Mouse (Mus musculus): ENCODE measurements around the gene Cers6. TPM values are rescaled to one million over a fixed set of nuclear protein-coding genes. Genes with fewer than 3 reads are reported as not detected.

The Cers6 gene
- 25.4 and 26.9 TPM in 2 replicates for polyA plus RNA-seq (2016; fragmentation: Nextera tagmentation; extraction: Ambion mirVana)

- Histone ChIP-seq H3K9me3 (replicated peaks) (no peaks in the 10 kb centered on the region), H3K36me3 (no peaks in the 10 kb centered on the region), H3K27ac (ENCODE audit: poor library complexity, severe bottlenecking) (peak within 1 kb of the TSS; percentile 66), H3K4me1 (replicated peaks) (peaks cover 19% of the 10 kb centered on the region), H3K27me3 (replicated peaks) (no peaks in the 10 kb centered on the region), H3K4me3 (peak within 1 kb of the TSS; percentile 84), H3K4me2 (peak within 1 kb of the TSS; percentile 81), H3K9ac (peak within 1 kb of the TSS; percentile 83)
- 1% methylated on average over 53 of the region's 53 CpGs for WGBS
- peak; percentile 96 for ATAC-seq (ENCODE audit: insufficient number of reproducible peaks, low FRiP score)
Observed at GRCm38 (mm10) chr2:68860904-68861685, at the start of gene Cers6. TSS of gene Cers6 (plus strand) at chr2:68861441.

GRCm38 (mm10) chr2:68814409-68814808 lies 46.8 kb upstream of the Cers6 start:
- no peak overlapping the region for H3K27ac ChIP-seq (ENCODE audit: poor library complexity, severe bottlenecking)
- H3K27me3 ChIP-seq (replicated peaks) = no peaks in the 10 kb centered on the region
- H3K4me2 ChIP-seq = no peak overlapping the region
- no peaks in the 10 kb centered on the region for H3K4me1 ChIP-seq (replicated peaks)
- no peak overlapping the region for H3K9ac ChIP-seq
- WGBS = 63% methylated on average over 2 of the region's 2 CpGs
- H3K36me3 ChIP-seq = no peaks in the 10 kb centered on the region
- ATAC-seq (ENCODE audit: insufficient number of reproducible peaks, low FRiP score) = no peak
- H3K9me3 ChIP-seq (replicated peaks) = no peaks in the 10 kb centered on the region
- H3K4me3 ChIP-seq = no peak overlapping the region

GRCm38 (mm10) chr2:68819040-68819439 lies 42.2 kb upstream of the Cers6 start:
- no peak overlapping the region for H3K9ac ChIP-seq
- no peak overlapping the region for H3K27ac ChIP-seq (ENCODE audit: poor library complexity, severe bottlenecking)
- no peak overlapping the region for H3K4me3 ChIP-seq
- H3K4me2 ChIP-seq = no peak overlapping the region
- H3K9me3 ChIP-seq (replicated peaks) = no peaks in the 10 kb centered on the region
- peaks cover 4% of the 10 kb centered on the region; the same call in 1 of the 2 replicates for H3K4me1 ChIP-seq (replicated peaks)
- no peak for ATAC-seq (ENCODE audit: insufficient number of reproducible peaks, low FRiP score)
- 85% methylated on average over 4 of the region's 4 CpGs for WGBS
- H3K27me3 ChIP-seq (replicated peaks) = no peaks in the 10 kb centered on the region
- H3K36me3 ChIP-seq = no peaks in the 10 kb centered on the region

GRCm38 (mm10) chr2:68822152-68822887 lies 38.9 kb upstream of the Cers6 start:
- peaks cover 7% of the 10 kb centered on the region; the same call in 1 of the 2 replicates for H3K4me1 ChIP-seq (replicated peaks)
- H3K9me3 ChIP-seq (replicated peaks) = no peaks in the 10 kb centered on the region
- no peak for ATAC-seq (ENCODE audit: insufficient number of reproducible peaks, low FRiP score)
- 53% methylated on average over 4 of the region's 4 CpGs for WGBS
- no peak overlapping the region for H3K4me2 ChIP-seq
- H3K36me3 ChIP-seq = no peaks in the 10 kb centered on the region
- H3K27me3 ChIP-seq (replicated peaks) = no peaks in the 10 kb centered on the region
- H3K27ac ChIP-seq (ENCODE audit: poor library complexity, severe bottlenecking) = no peak overlapping the region
- H3K4me3 ChIP-seq = no peak overlapping the region
- no peak overlapping the region for H3K9ac ChIP-seq

- H3K27me3 ChIP-seq (replicated peaks) = no peaks in the 10 kb centered on the region
- H3K27ac ChIP-seq (ENCODE audit: poor library complexity, severe bottlenecking) = no peak overlapping the region
- 58% methylated on average over 7 of the region's 7 CpGs for WGBS
- H3K4me1 ChIP-seq (replicated peaks) = peaks cover 7% of the 10 kb centered on the region; the same call in 1 of the 2 replicates
- H3K4me2 ChIP-seq = no peak overlapping the region
- H3K36me3 ChIP-seq = no peaks in the 10 kb centered on the region
- ATAC-seq (ENCODE audit: insufficient number of reproducible peaks, low FRiP score) = no peak
- H3K4me3 ChIP-seq = no peak overlapping the region
- no peak overlapping the region for H3K9ac ChIP-seq
- no peaks in the 10 kb centered on the region for H3K9me3 ChIP-seq (replicated peaks)
Observed at GRCm38 (mm10) chr2:68825326-68826020, 35.8 kb upstream of the Cers6 start.

GRCm38 (mm10) chr2:68843330-68843729 lies 17.9 kb upstream of the Cers6 start:
- Histone ChIP-seq H3K36me3 (no peaks in the 10 kb centered on the region), H3K27me3 (replicated peaks) (no peaks in the 10 kb centered on the region), H3K27ac (ENCODE audit: poor library complexity, severe bottlenecking) (no peak overlapping the region), H3K4me2 (no peak overlapping the region), H3K9me3 (replicated peaks) (no peaks in the 10 kb centered on the region), H3K4me3 (no peak overlapping the region), H3K9ac (no peak overlapping the region), H3K4me1 (replicated peaks) (no peaks in the 10 kb centered on the region)
- ATAC-seq (ENCODE audit: insufficient number of reproducible peaks, low FRiP score) = no peak
- 82% methylated on average over 5 of the region's 5 CpGs for WGBS

- H3K4me3 ChIP-seq = no peak overlapping the region
- WGBS = 88% methylated on average over 2 of the region's 2 CpGs
- no peak for ATAC-seq (ENCODE audit: insufficient number of reproducible peaks, low FRiP score)
- H3K9me3 ChIP-seq (replicated peaks) = no peaks in the 10 kb centered on the region
- H3K27ac ChIP-seq (ENCODE audit: poor library complexity, severe bottlenecking) = no peak overlapping the region
- H3K36me3 ChIP-seq = no peaks in the 10 kb centered on the region
- no peak overlapping the region for H3K4me2 ChIP-seq
- H3K9ac ChIP-seq = no peak overlapping the region
- H3K4me1 ChIP-seq (replicated peaks) = no peaks in the 10 kb centered on the region
- H3K27me3 ChIP-seq (replicated peaks) = no peaks in the 10 kb centered on the region
Observed at GRCm38 (mm10) chr2:68844530-68844929, 16.7 kb upstream of the Cers6 start.

GRCm38 (mm10) chr2:68845002-68845740 lies 16.1 kb upstream of the Cers6 start:
- Histone ChIP-seq H3K27me3 (replicated peaks) (no peaks in the 10 kb centered on the region), H3K9ac (no peak overlapping the region), H3K4me1 (replicated peaks) (no peaks in the 10 kb centered on the region), H3K36me3 (no peaks in the 10 kb centered on the region), H3K9me3 (replicated peaks) (no peaks in the 10 kb centered on the region), H3K4me2 (no peak overlapping the region), H3K4me3 (no peak overlapping the region), H3K27ac (ENCODE audit: poor library complexity, severe bottlenecking) (no peak overlapping the region)
- ATAC-seq (ENCODE audit: insufficient number of reproducible peaks, low FRiP score) = no peak
- 81% methylated on average over 13 of the region's 13 CpGs for WGBS

- no peak for ATAC-seq (ENCODE audit: insufficient number of reproducible peaks, low FRiP score)
- H3K4me1 ChIP-seq (replicated peaks) = peaks cover 19% of the 10 kb centered on the region
- H3K36me3 ChIP-seq = no peaks in the 10 kb centered on the region
- 69% methylated on average over 2 of the region's 2 CpGs for WGBS
- H3K9me3 ChIP-seq (replicated peaks) = no peaks in the 10 kb centered on the region
- no peaks in the 10 kb centered on the region for H3K27me3 ChIP-seq (replicated peaks)
- H3K27ac ChIP-seq (ENCODE audit: poor library complexity, severe bottlenecking) = no peak overlapping the region
- H3K4me3 ChIP-seq = peak overlapping the region; percentile 84; the same call in 1 of the 2 replicates
- peak overlapping the region; percentile 81 for H3K4me2 ChIP-seq
- H3K9ac ChIP-seq = peak overlapping the region; percentile 83; the same call in 1 of the 2 replicates
Observed at GRCm38 (mm10) chr2:68860391-68860790, 850 bp upstream of the Cers6 start.

GRCm38 (mm10) chr2:68861721-68862463 lies 651 bp downstream of the Cers6 start:
- peak; percentile 52 for ATAC-seq (ENCODE audit: insufficient number of reproducible peaks, low FRiP score)
- Histone ChIP-seq H3K27me3 (replicated peaks) (no peaks in the 10 kb centered on the region), H3K9me3 (replicated peaks) (no peaks in the 10 kb centered on the region), H3K4me2 (peak overlapping the region; percentile 81), H3K4me3 (peak overlapping the region; percentile 84), H3K9ac (peak overlapping the region; percentile 83), H3K4me1 (replicated peaks) (peaks cover 19% of the 10 kb centered on the region), H3K36me3 (no peaks in the 10 kb centered on the region), H3K27ac (ENCODE audit: poor library complexity, severe bottlenecking) (peak overlapping the region; percentile 66)
- under 1% methylated on average over 64 of the region's 64 CpGs for WGBS

All from heart, embryonic 12.5 days (tissue).